Mouse (Mus musculus) brain, adult 2 months (tissue): ENCODE measurements around the gene Slc1a4.

Experiments used
- DNase-seq: peaks from one replicate; pipeline ENCODE4 v3.0.0; 2011; ENCODE audit warnings: low read depth, low spot score

Gene Slc1a4

GRCm38 (mm10) chr11:20325073-20325694 is 7.3 kb downstream of the Slc1a4 start:
- DNase-seq, result peak; percentile 45

- DNase-seq, result peak; percentile 19
These were observed 8.5 kb downstream of the Slc1a4 start for GRCm38 (mm10) chr11:20324006-20324405.

GRCm38 (mm10) chr11:20322366-20322765 is 10.1 kb downstream of the Slc1a4 start:
- no peak for DNase-seq

- DNase-seq, result no peak
These were observed 11.9 kb downstream of the Slc1a4 start for GRCm38 (mm10) chr11:20320661-20321060.

- no peak for DNase-seq
These were observed 13.7 kb downstream of the Slc1a4 start for GRCm38 (mm10) chr11:20318659-20319454.

- no peak for DNase-seq
These were observed 18.9 kb downstream of the Slc1a4 start for GRCm38 (mm10) chr11:20313576-20313975.

GRCm38 (mm10) chr11:20309044-20309443 is 23.5 kb downstream of the Slc1a4 start:
- peak; percentile 16 for DNase-seq

GRCm38 (mm10) chr11:20307409-20307808 is 25.1 kb downstream of the Slc1a4 start:
- peak; percentile 78 for DNase-seq

GRCm38 (mm10) chr11:20305641-20306040 is 26.9 kb downstream of the Slc1a4 start:
- no peak for DNase-seq

- DNase-seq, result peak; percentile 49
These were observed 28.2 kb downstream of the Slc1a4 start for GRCm38 (mm10) chr11:20304341-20304740.

- no peak for DNase-seq
These were observed 31.2 kb downstream of the Slc1a4 start for GRCm38 (mm10) chr11:20301332-20301731.

GRCm38 (mm10) chr11:20300850-20301249 is 31.7 kb downstream of the Slc1a4 start:
- DNase-seq, result no peak

GRCm38 (mm10) chr11:20299900-20300299 is 32.6 kb downstream of the Slc1a4 start:
- DNase-seq, result peak; percentile 70

GRCm38 (mm10) chr11:20284463-20284862 is 48.0 kb downstream of the Slc1a4 start:
- DNase-seq, result no peak

- no peak for DNase-seq
These were observed 49.8 kb downstream of the Slc1a4 start for GRCm38 (mm10) chr11:20282601-20283219.

- no peak for DNase-seq
These were observed 51.5 kb downstream of the Slc1a4 start for GRCm38 (mm10) chr11:20280982-20281381.

- no peak for DNase-seq
These were observed 53.8 kb downstream of the Slc1a4 start for GRCm38 (mm10) chr11:20278702-20279101.

GRCm38 (mm10) chr11:20277106-20277505 is 55.4 kb downstream of the Slc1a4 start:
- no peak for DNase-seq

- no peak for DNase-seq
These were observed 56.5 kb downstream of the Slc1a4 start for GRCm38 (mm10) chr11:20275974-20276373.

- DNase-seq, result no peak
These were observed 62.6 kb downstream of the Slc1a4 start for GRCm38 (mm10) chr11:20269885-20270284.

- peak; percentile 52 for DNase-seq
These were observed 69.7 kb downstream of the Slc1a4 start for GRCm38 (mm10) chr11:20262628-20263380.

- no peak for DNase-seq
These were observed 77.7 kb downstream of the Slc1a4 start for GRCm38 (mm10) chr11:20254791-20255190.
